Mouse (Mus musculus) midbrain, embryonic 11.5 days (tissue): ENCODE data around the gene Hist2h2be. TPM values are rescaled to one million over a fixed set of nuclear protein-coding genes. Genes with fewer than 3 reads are reported as not detected.
"Not testable (repeated sequence)": the region's sequence is repeated elsewhere in the genome, so short reads cannot be mapped to it uniquely, and the experiment has no call there.

ENCODE experiments used
- ATAC-seq: fragments of 200-750 bp; cut with Nextera tagmentation; 2 replicates; pipeline ENCODE4 v1.8.0; 2017; ENCODE audit warnings: moderate TSS enrichment, moderate library complexity; ENCODE audit not compliant: low FRiP score
- DNase-seq: peaks from one replicate; pipeline ENCODE4 v3.0.0; 2015; ENCODE audit warnings: low spot score; ENCODE audit errors: missing footprints
- H3K27ac ChIP-seq: fragments of 300-500 bp; sonication (generic); 2 replicates; pipeline ENCODE4 v1.5.1; 2014; ENCODE audit warnings: low read depth, low read length
- H3K27me3 ChIP-seq: fragments of 300-500 bp; sonication (generic); 2 replicates; pipeline ENCODE4 v1.6.1; 2014; ENCODE audit warnings: mild to moderate bottlenecking, low read length, moderate library complexity, mixed read lengths; ENCODE audit not compliant: control insufficient read depth, insufficient read depth
- H3K36me3 ChIP-seq: fragments of 300-500 bp; sonication (generic); 2 replicates; pipeline ENCODE4 v1.6.1; 2014; ENCODE audit warnings: mild to moderate bottlenecking, low read length, moderate library complexity, mixed read lengths; ENCODE audit not compliant: control insufficient read depth, insufficient read depth
- H3K4me1 ChIP-seq: fragments of 300-500 bp; sonication (generic); 2 replicates; pipeline ENCODE4 v1.6.1; 2014; ENCODE audit warnings: low read length; ENCODE audit not compliant: control insufficient read depth, insufficient read depth
- H3K4me2 ChIP-seq: fragments of 300-500 bp; sonication (generic); 2 replicates; pipeline ENCODE4 v1.6.1; 2014; ENCODE audit warnings: mild to moderate bottlenecking, moderate library complexity
- H3K4me3 ChIP-seq: fragments of 300-500 bp; sonication (generic); 2 replicates; pipeline ENCODE4 v1.5.1; 2014; ENCODE audit warnings: low read depth, low read length
- H3K9ac ChIP-seq: fragments of 300-500 bp; sonication (generic); 2 replicates; pipeline ENCODE4 v1.6.1; 2014; ENCODE audit warnings: low read length
- H3K9me3 ChIP-seq: fragments of 300-500 bp; sonication (generic); 2 replicates; pipeline ENCODE4 v1.6.1; 2016; ENCODE audit warnings: low read length; ENCODE audit not compliant: control insufficient read depth
- WGBS: fragments of 180-500 bp; shearing (Covaris S2); extraction: QIAGEN DNeasy Blood & Tissue Kit; methylation state at CpG from one replicate; pipeline ENCODE4 v1.1.7; 2014; 5-methylcytosine and 5-hydroxymethylcytosine counted together
- polyA plus RNA-seq: library from polyadenylated mRNA; unstranded; fragments of >200 nt; fragmentation: Nextera tagmentation; extraction: Ambion mirVana; gene quantifications from 2 replicates; pipeline ENCODE4 v1.2.1, GENCODE M21; 2014

Gene Hist2h2be
- polyA plus RNA-seq, 1 experiment from 2014 or later, result 15.0 TPM

GRCm38 (mm10) chr3:96220131-96220764, 671 bp upstream of the Hist2h2be start:
- H3K9me3 ChIP-seq, H3K27me3 ChIP-seq, H3K36me3 ChIP-seq: not testable (repeated sequence)
- H3K4me2 ChIP-seq, result peak overlapping the region; percentile 85
- H3K4me1 ChIP-seq, result peaks cover 20% of the 10 kb centered on the region
- H3K4me3 ChIP-seq, result peak overlapping the region; percentile 60
- peak overlapping the region; percentile 94 for H3K9ac ChIP-seq
- peak; percentile 14 for ATAC-seq
- WGBS, result under 1% methylated on average over 33 of the region's 47 CpGs
- DNase-seq, result peak; percentile 97
- peak overlapping the region; percentile 96 for H3K27ac ChIP-seq

GRCm38 (mm10) chr3:96221640-96222038, 720 bp downstream of the Hist2h2be start:
- H3K36me3 ChIP-seq, result no peaks in the 10 kb centered on the region
- no peak for ATAC-seq
- DNase-seq, result peak; percentile 93
- H3K4me2 ChIP-seq, result peak overlapping the region; percentile 85
- peak overlapping the region; percentile 96 for H3K27ac ChIP-seq
- 14% methylated on average over 9 of the region's 9 CpGs for WGBS
- H3K4me3 ChIP-seq, result peak overlapping the region; percentile 60
- no peaks in the 10 kb centered on the region for H3K27me3 ChIP-seq
- H3K9ac ChIP-seq, result peak overlapping the region; percentile 94
- no peaks in the 10 kb centered on the region for H3K9me3 ChIP-seq
- H3K4me1 ChIP-seq, result peaks cover 26% of the 10 kb centered on the region

- Histone ChIP-seq H3K27ac (no peak overlapping the region), H3K4me1 (peaks cover 26% of the 10 kb centered on the region)
- 89% methylated on average over 4 of the region's 4 CpGs for WGBS
Observed at GRCm38 (mm10) chr3:96222774-96223173, 1.9 kb downstream of the Hist2h2be start.

GRCm38 (mm10) chr3:96225421-96225820, 4.5 kb downstream of the Hist2h2be start:
- Histone ChIP-seq H3K9ac (peak overlapping the region; percentile 18), H3K9me3 (no peaks in the 10 kb centered on the region), H3K4me1 (peaks cover 21% of the 10 kb centered on the region), H3K4me2 (no peak overlapping the region), H3K36me3 (no peaks in the 10 kb centered on the region), H3K4me3 (no peak overlapping the region), H3K27me3 (no peaks in the 10 kb centered on the region), H3K27ac (no peak overlapping the region)
- DNase-seq (no peak), ATAC-seq (no peak)
- WGBS, result 15% methylated on average over 2 of the region's 2 CpGs

More at GRCm38 (mm10) chr3:96222774-96223173, 1.9 kb downstream of the Hist2h2be start:
- Histone ChIP-seq H3K36me3 (no peaks in the 10 kb centered on the region), H3K4me3 (no peak overlapping the region), H3K9me3 (no peaks in the 10 kb centered on the region), H3K27me3 (no peaks in the 10 kb centered on the region), H3K4me2 (peak overlapping the region; percentile 5), H3K9ac (no peak overlapping the region)
- no peak for ATAC-seq
- no peak for DNase-seq

GRCm38 (mm10) chr3:96226695-96227648, 6.1 kb downstream of the Hist2h2be start:
- 76% methylated on average over 8 of the region's 8 CpGs for WGBS
- DNase-seq (no peak), ATAC-seq (no peak)
- H3K4me3 ChIP-seq, result no peak overlapping the region
- H3K27ac ChIP-seq, result no peak overlapping the region
- H3K4me1 ChIP-seq, result peaks cover 15% of the 10 kb centered on the region; the same call in 1 of the 2 replicates
- no peaks in the 10 kb centered on the region for H3K9me3 ChIP-seq
- no peak overlapping the region for H3K4me2 ChIP-seq
- H3K9ac ChIP-seq, result no peak overlapping the region
- no peaks in the 10 kb centered on the region for H3K27me3 ChIP-seq
- H3K36me3 ChIP-seq, result no peaks in the 10 kb centered on the region

GRCm38 (mm10) chr3:96228828-96229227, 7.9 kb downstream of the Hist2h2be start:
- Histone ChIP-seq H3K9ac (no peak overlapping the region), H3K27ac (no peak overlapping the region), H3K4me1 (peaks cover 7% of the 10 kb centered on the region; the same call in 1 of the 2 replicates), H3K4me3 (no peak overlapping the region), H3K4me2 (no peak overlapping the region), H3K36me3 (no peaks in the 10 kb centered on the region), H3K27me3 (no peaks in the 10 kb centered on the region), H3K9me3 (no peaks in the 10 kb centered on the region)
- WGBS, result 87% methylated on average over 2 of the region's 2 CpGs
- no peak for DNase-seq
- ATAC-seq, result no peak

GRCm38 (mm10) chr3:96230404-96230803, 9.5 kb downstream of the Hist2h2be start:
- no peak overlapping the region for H3K4me2 ChIP-seq
- no peak overlapping the region for H3K9ac ChIP-seq
- DNase-seq, result no peak
- WGBS, result 79% methylated on average over 2 of the region's 2 CpGs
- peaks cover 5% of the 10 kb centered on the region; the same call in 1 of the 2 replicates for H3K4me1 ChIP-seq
- no peaks in the 10 kb centered on the region for H3K27me3 ChIP-seq
- no peak for ATAC-seq
- no peaks in the 10 kb centered on the region for H3K36me3 ChIP-seq
- no peak overlapping the region for H3K27ac ChIP-seq
- no peak overlapping the region for H3K4me3 ChIP-seq
- H3K9me3 ChIP-seq, result no peaks in the 10 kb centered on the region

GRCm38 (mm10) chr3:96230910-96231757, 10.2 kb downstream of the Hist2h2be start:
- H3K36me3 ChIP-seq, result no peaks in the 10 kb centered on the region
- H3K9me3 ChIP-seq, result no peaks in the 10 kb centered on the region
- H3K27me3 ChIP-seq, result no peaks in the 10 kb centered on the region
- H3K4me3 ChIP-seq, result no peak overlapping the region
- H3K4me2 ChIP-seq, result no peak overlapping the region
- WGBS, result 78% methylated on average over 4 of the region's 4 CpGs
- DNase-seq (no peak), ATAC-seq (no peak)
- H3K9ac ChIP-seq, result no peak overlapping the region
- H3K4me1 ChIP-seq, result peaks cover under 1% of the 10 kb centered on the region; the same call in 1 of the 2 replicates
- H3K27ac ChIP-seq, result no peak overlapping the region
